Mouse (Mus musculus) CH12.LX (cell line): ENCODE data around the gene Cant1. TPM values are rescaled to one million over a fixed set of nuclear protein-coding genes. Genes with fewer than 3 reads are reported as not detected.

ENCODE experiments used
- DNase-seq: peaks from one replicate; pipeline ENCODE4 v3.0.0-alpha.2; 2013; ENCODE audit errors: extremely low read depth
- H3K27ac ChIP-seq: 2 replicates; pipeline ENCODE4 v1.5.1; 2012; ENCODE audit warnings: low read depth, mild to moderate bottlenecking, control low read depth, moderate library complexity; ENCODE audit not compliant: insufficient read depth
- H3K27me3 ChIP-seq: replicated peaks from 2 replicates; pipeline ENCODE3; 2012; ENCODE audit warnings: inconsistent platforms
- H3K36me3 ChIP-seq, 2 experiments: replicated peaks in 1 of 2; 2 replicates each; pipeline versions ENCODE3 to v1.6.1; 2012; ENCODE audit warnings: inconsistent platforms in 1 of 2, low read length in 1 of 2, mild to moderate bottlenecking in 1 of 2, mixed read lengths in 1 of 2, moderate library complexity in 1 of 2; ENCODE audit not compliant: control insufficient read depth in 1 of 2, insufficient read depth in 1 of 2
- H3K4me1 ChIP-seq, 2 experiments: 2 replicates each; pipeline ENCODE4 v1.6.1; 2012; ENCODE audit warnings: inconsistent platforms in 1 of 2, moderate library complexity in 1 of 2; ENCODE audit not compliant: insufficient read depth in 2 of 2, control insufficient read depth in 1 of 2
- H3K4me2 ChIP-seq: 2 replicates; pipeline ENCODE4 v1.6.1; 2012; ENCODE audit warnings: low read depth, mild to moderate bottlenecking, control low read depth; ENCODE audit not compliant: poor library complexity, insufficient read depth, severe bottlenecking
- H3K4me3 ChIP-seq, 3 experiments: fragments of 150-350 bp in 1 of 3; sonication (generic) in 1 of 3; replicated peaks in 1 of 3; 2 replicates each; pipeline versions ENCODE3 to v1.5.1; 2011 to 2012; ENCODE audit warnings: low read depth in 2 of 3, low read length in 2 of 3, mild to moderate bottlenecking in 2 of 3, moderate library complexity in 2 of 3, control low read depth in 1 of 3, improper control_type of control experiment in 1 of 3, inconsistent platforms in 1 of 3, mixed read lengths in 1 of 3; ENCODE audit not compliant: poor library complexity in 1 of 3
- H3K79me2 ChIP-seq: replicated peaks from 2 replicates; pipeline ENCODE4 v1.6.1; 2012; ENCODE audit warnings: mild to moderate bottlenecking, moderate library complexity; ENCODE audit not compliant: control insufficient read depth, poor library complexity, insufficient read depth, severe bottlenecking; ENCODE audit errors: extremely low read depth
- H3K9ac ChIP-seq: 2 replicates; pipeline ENCODE4 v1.6.1; 2012; ENCODE audit warnings: low read depth, mild to moderate bottlenecking, control low read depth, moderate library complexity; ENCODE audit not compliant: insufficient read depth
- H3K9me3 ChIP-seq: replicated peaks from 2 replicates; pipeline ENCODE3; 2012; ENCODE audit warnings: low read length, inconsistent platforms, mixed read lengths
- CHD1 ChIP-seq: IDR thresholded peaks from 2 replicates; pipeline ENCODE4 v1.6.1; 2012; ENCODE audit warnings: low read depth, low read length, improper control_type of control experiment, inconsistent platforms
- CHD2 ChIP-seq: IDR thresholded peaks from 2 replicates; pipeline ENCODE4 v1.6.1; 2011; ENCODE audit warnings: low read length, improper control_type of control experiment
- CTCF ChIP-seq, 2 experiments: IDR thresholded peaks in 1 of 2; conservative IDR thresholded peaks in 1 of 2; 2 replicates each; pipeline ENCODE4 v1.5.1; 2011 to 2012; ENCODE audit warnings: low read depth in 2 of 2, low read length in 2 of 2, improper control_type of control experiment in 1 of 2, inconsistent platforms in 1 of 2, mild to moderate bottlenecking in 1 of 2, moderate library complexity in 1 of 2
- ELF1 ChIP-seq: IDR thresholded peaks from 2 replicates; pipeline ENCODE4 v1.6.1; 2014; ENCODE audit warnings: low read depth, mild to moderate bottlenecking, inconsistent platforms, low read length, improper control_type of control experiment
- EP300 ChIP-seq: IDR thresholded peaks from 2 replicates; pipeline ENCODE4 v1.6.1; 2011; ENCODE audit warnings: low read length, improper control_type of control experiment
- HCFC1 ChIP-seq: IDR thresholded peaks from 2 replicates; pipeline ENCODE4 v1.6.1; 2012; ENCODE audit warnings: low read depth, mild to moderate bottlenecking, inconsistent platforms, low read length, improper control_type of control experiment
- JUND ChIP-seq: conservative IDR thresholded peaks from 2 replicates; pipeline ENCODE4 v1.6.1; 2011; ENCODE audit warnings: low read depth, low read length, improper control_type of control experiment
- KAT2A ChIP-seq: IDR thresholded peaks from 2 replicates; pipeline ENCODE4 v1.6.1; 2012; ENCODE audit warnings: low read length, improper control_type of control experiment, inconsistent platforms; ENCODE audit not compliant: insufficient replicate concordance
- POLR2A ChIP-seq: IDR thresholded peaks from 2 replicates; pipeline ENCODE4 v1.6.1; 2011; ENCODE audit warnings: low read depth, mild to moderate bottlenecking, improper control_type of control experiment, low read length
- POLR2AphosphoS2 ChIP-seq: IDR thresholded peaks from 2 replicates; pipeline ENCODE4 v1.6.1; 2011; ENCODE audit warnings: low read depth, low read length, improper control_type of control experiment
- RCOR1 ChIP-seq: conservative IDR thresholded peaks from 2 replicates; pipeline ENCODE4 v1.6.1; 2012; ENCODE audit warnings: low read depth, mild to moderate bottlenecking, inconsistent platforms, low read length, improper control_type of control experiment
- SMC3 ChIP-seq: IDR thresholded peaks from 2 replicates; pipeline ENCODE4 v1.6.1; 2011; ENCODE audit warnings: low read depth, low read length, improper control_type of control experiment
- UBTF ChIP-seq: IDR thresholded peaks from 2 replicates; pipeline ENCODE4 v1.6.1; 2012; ENCODE audit warnings: low read depth, mild to moderate bottlenecking, inconsistent platforms, low read length, improper control_type of control experiment, moderate library complexity
- ZMIZ1 ChIP-seq: IDR thresholded peaks from 2 replicates; pipeline ENCODE4 v1.6.1; 2012; ENCODE audit warnings: low read depth, mild to moderate bottlenecking, inconsistent platforms, low read length, improper control_type of control experiment
- dilution Hi-C: fragments of 300-500 bp; cut with MboI; formaldehyde crosslinking; loops from 2 replicates; pipeline ENCODE4 v1.14.3; 2020; ENCODE audit warnings: low sequenced_read_pairs; ENCODE audit not compliant: extremely low pct_unique_long_range_greater_than_20kb, extremely low pct_ligation_motif_present
- in situ Hi-C: fragments of 300-500 bp; cut with MboI; formaldehyde crosslinking; loops from 3 replicates; pipeline ENCODE4 v1.14.3; 2019; ENCODE audit warnings: low sequenced_read_pairs, low pct_ligation_motif_present, low pct_unique_long_range_greater_than_20kb, mixed read lengths
- polyA plus RNA-seq: library from polyadenylated mRNA; unstranded; fragments of >175 nt; gene quantifications from 2 replicates; pipeline ENCODE4 v1.2.1, GENCODE M21; 2012; ENCODE audit warnings: low read depth; ENCODE audit not compliant: insufficient read length
- total RNA-seq, 2 experiments: library from RNA; depleted of rRNA; stranded (reverse); fragments of 300-350 nt in 1 of 2; fragments of >200 nt in 1 of 2; gene quantifications; 2 replicates each; pipeline ENCODE4 v1.2.3; 2012 to 2014

The Cant1 gene
- total and polyA plus RNA-seq, 3 experiments, result 28.8 to 40.2 (median 31.2) TPM

GRCm38 (mm10) chr11:118428944-118429709 is 10.2 kb upstream of the Cant1 start:
- Histone ChIP-seq H3K36me3 (no peaks in the 10 kb centered on the region), H3K79me2 (no peaks in the 10 kb centered on the region), H3K4me3 (no peak overlapping the region), H3K4me1 (peaks cover 10 to 15% of the 10 kb centered on the region in 2 experiments), H3K9me3 (no peaks in the 10 kb centered on the region), H3K4me2 (no peak overlapping the region), H3K9ac (no peak overlapping the region), H3K27me3 (peaks cover 93% of the 10 kb centered on the region), H3K27ac (no peak overlapping the region)
- TF ChIP-seq UBTF (no peak), SMC3 (no peak), HCFC1 (no peak), EP300 (no peak), JUND (no peak), CHD2 (no peak)
- dilution Hi-C loops (no loop called here), in situ Hi-C loops (loop anchor here (25.0 kb wide), 1 partner anchor 308 kb away; no protein-coding TSS in a partner anchor)
- no peak for DNase-seq

- Histone ChIP-seq H3K4me1 (peaks cover 10 to 21% of the 10 kb centered on the region in 2 experiments), H3K9me3 (no peaks in the 10 kb centered on the region), H3K27me3 (peaks cover 92% of the 10 kb centered on the region), H3K79me2 (no peaks in the 10 kb centered on the region)
- dilution Hi-C loops, result no loop called here
- DNase-seq, result no peak
- TF ChIP-seq POLR2A, result no peak
- TF ChIP-seq, all 38 proteins: peak for 0
- Histone ChIP-seq H3K9ac (no peak overlapping the region), H3K4me3 (no peak overlapping the region), H3K27ac (no peak overlapping the region), H3K4me2 (0 out of 2 replicates have a peak overlapping the region, but pooled peaks have one; percentile 21), H3K36me3 (no peaks in the 10 kb centered on the region)
- in situ Hi-C loops, result loop anchor here (25.0 kb wide), 1 partner anchor 309 kb away; no protein-coding TSS in a partner anchor
These were observed 9.6 kb upstream of the Cant1 start for GRCm38 (mm10) chr11:118428460-118428868.

- in situ Hi-C loops (loop anchor here (25.0 kb wide), 1 partner anchor 309 kb away; no protein-coding TSS in a partner anchor), dilution Hi-C loops (no loop called here)
- Histone ChIP-seq H3K4me2 (peak within 1 kb of the TSS; percentile 21; the same call in 1 of the 2 replicates), H3K9ac (no peak within 1 kb of the TSS), H3K27me3 (peaks cover 89% of the 10 kb centered on the region), H3K79me2 (no peaks in the 10 kb centered on the region), H3K4me1 (peaks cover 13 to 25% of the 10 kb centered on the region in 2 experiments), H3K27ac (no peak within 1 kb of the TSS), H3K36me3 (no peaks in the 10 kb centered on the region)
- no peak for DNase-seq
- no peak for TF ChIP-seq POLR2AphosphoS2
- TF ChIP-seq ZMIZ1, result no peak
- no peak for TF ChIP-seq RCOR1
- TF ChIP-seq ELF1, result no peak
- no peak for TF ChIP-seq CHD1
- no peak for TF ChIP-seq CTCF (conservative IDR thresholded peaks at IDR 0.05 in 1 of 2, IDR thresholded peaks at IDR 0.05 in 1 of 2; ENCODE audit: low read depth in 2 of 2, low read length in 2 of 2)
- no peak for TF ChIP-seq KAT2A
- TF ChIP-seq, all 38 proteins: peak for 0
- Histone ChIP-seq H3K4me3 (no peak within 1 kb of the TSS), H3K9me3 (no peaks in the 10 kb centered on the region)
These were observed 9.1 kb upstream of the Cant1 start, which contains the start of gene C1qtnf1 for GRCm38 (mm10) chr11:118427986-118428385. Gene C1qtnf1 (plus strand): TSS chr11:118428203.
